In genomic region chr3:84127431-84127830, GRCm38 (mm10) we compare ENCODE assay signal across 20 mouse cellular contexts. TPM values are rescaled to one million over a fixed set of nuclear protein-coding genes. Genes with fewer than 3 reads are reported as not detected.
DNase-seq lines count a peak whose midpoint lies in the region; ATAC-seq and TF ChIP-seq lines count a peak whose summit lies in the region.
"Had no signal": no experiment of that assay in that cellular context is flagged by ENCODE, and none has a peak within 500 bp of the region (broad histone marks: within the 10 kb centered on the region; RNA-seq: fewer than 3 reads in every experiment).

No protein-coding gene starts in this region.

- no peaks in the 10 kb centered on the region for H3K36me3 ChIP-seq in kidney, adult 2 months (ENCODE audit: control insufficient read depth, insufficient read depth, low read length)
- H3K36me3 ChIP-seq in kidney, postnatal 0 days (ENCODE audit: insufficient read depth, low read length), result no peaks in the 10 kb centered on the region
- H3K36me3 ChIP-seq: embryonic facial prominence, embryonic 15.5 days; forebrain, embryonic 10.5 days; forebrain, embryonic 15.5 days; heart, embryonic 13.5 days; hindbrain, embryonic 15.5 days had no signal

- DNase-seq in frontal cortex, postnatal 14 days (ENCODE audit: low spot score in 2 of 2), result no peak
- DNase-seq in kidney, adult 2 months, result peak; percentile 38
- DNase-seq in kidney, postnatal 25 days, result no peak
- peak; percentile 65 for DNase-seq in kidney, postnatal 0 days (ENCODE audit: low spot score)
- no peak for DNase-seq in kidney, adult 8-10 months
- peak; percentile 32 for DNase-seq in telencephalon, adult 2 months (ENCODE audit: low read depth, low spot score)
- DNase-seq: adrenal gland, postnatal 10 days; cerebellum, adult 18-20 months; cerebellum, adult 9-11 months; cerebellum, postnatal 36 days; gastrocnemius, postnatal 36 days; heart, adult 11 months; heart, postnatal 36 days had no signal

- no peak overlapping the region for H3K27ac ChIP-seq in kidney, adult 2 months (ENCODE audit: insufficient read depth, low read depth, low read length)
- 0 out of 2 replicates have a peak overlapping the region, but pooled peaks have one; percentile 15 for H3K27ac ChIP-seq in kidney, postnatal 0 days
- H3K27ac ChIP-seq: embryonic facial prominence, embryonic 15.5 days; forebrain, embryonic 10.5 days; forebrain, embryonic 15.5 days; heart, embryonic 13.5 days; hindbrain, embryonic 15.5 days had no signal

- 59% methylated on average over 2 of the region's 2 CpGs for WGBS in kidney, adult 2 months
- 54% methylated on average over 2 of the region's 2 CpGs for WGBS in kidney, postnatal 0 days

- H3K27me3 ChIP-seq in kidney, adult 2 months (replicated peaks; ENCODE audit: control insufficient read depth, insufficient read depth, low read length), result no peaks in the 10 kb centered on the region; the same call in 1 of the 2 replicates
- no peaks in the 10 kb centered on the region for H3K27me3 ChIP-seq in kidney, postnatal 0 days (ENCODE audit: insufficient read depth, low read length)
- H3K27me3 ChIP-seq: embryonic facial prominence, embryonic 15.5 days; forebrain, embryonic 15.5 days; heart, embryonic 13.5 days; hindbrain, embryonic 15.5 days had no signal

- peak; percentile 57 for ATAC-seq in frontal cortex, adult (ENCODE audit: low TSS enrichment)
- no peak for ATAC-seq in kidney, postnatal 0 days (replicated peaks; ENCODE audit: low FRiP score, low read depth)
- ATAC-seq: forebrain, embryonic 15.5 days had no signal

- no peak overlapping the region for H3K4me3 ChIP-seq in kidney, adult 2 months (ENCODE audit: insufficient read depth, low read depth, low read length)
- no peak overlapping the region for H3K4me3 ChIP-seq in kidney, postnatal 0 days (replicated peaks; ENCODE audit: low read depth, low read length)
- H3K4me3 ChIP-seq: embryonic facial prominence, embryonic 15.5 days; erythroblast, embryonic 14.5 days; forebrain, embryonic 10.5 days; forebrain, embryonic 15.5 days; heart, embryonic 13.5 days; hindbrain, embryonic 15.5 days had no signal

- no peak overlapping the region for H3K4me2 ChIP-seq in kidney, postnatal 0 days (ENCODE audit: low read length)
- H3K4me2 ChIP-seq: embryonic facial prominence, embryonic 15.5 days; forebrain, embryonic 15.5 days; heart, embryonic 13.5 days; hindbrain, embryonic 15.5 days had no signal

- H3K9ac ChIP-seq in kidney, postnatal 0 days (ENCODE audit: low read depth, low read length), result no peak overlapping the region
- H3K9ac ChIP-seq: embryonic facial prominence, embryonic 15.5 days; forebrain, embryonic 15.5 days; heart, embryonic 13.5 days; hindbrain, embryonic 15.5 days had no signal

- TF ChIP-seq POLR2A in kidney, adult 2 months (IDR thresholded peaks at IDR 0.05; ENCODE audit: low read depth, low read length), result no peak

- H3K4me1 ChIP-seq in kidney, adult 2 months (ENCODE audit: control insufficient read depth, insufficient read depth, low read length), result no peaks in the 10 kb centered on the region; the same call in 1 of the 2 replicates
- H3K4me1 ChIP-seq in kidney, postnatal 0 days (replicated peaks; ENCODE audit: insufficient read depth, low read length), result peaks cover 10% of the 10 kb centered on the region; the same call in 1 of the 2 replicates
- H3K4me1 ChIP-seq: forebrain, embryonic 15.5 days; hindbrain, embryonic 15.5 days had no signal

- TF ChIP-seq CTCF in kidney, adult 2 months (conservative IDR thresholded peaks at IDR 0.05; ENCODE audit: insufficient read depth, insufficient read length, low read depth, low read length), result no peak
- no peak for TF ChIP-seq CTCF in kidney, postnatal 0 days (IDR thresholded peaks at IDR 0.05; ENCODE audit: low read depth)

- no peaks in the 10 kb centered on the region for H3K9me3 ChIP-seq in kidney, postnatal 0 days (replicated peaks; ENCODE audit: low read length)
- H3K9me3 ChIP-seq: embryonic facial prominence, embryonic 15.5 days; forebrain, embryonic 10.5 days; forebrain, embryonic 15.5 days; heart, embryonic 13.5 days; hindbrain, embryonic 15.5 days had no signal

RNA-seq across cellular contexts. Expression of gene Mnd1, which starts 28.2 kb away (rescaled TPM):
- polyA plus RNA-seq in kidney, adult 2 months (2012; rRNA removed), result 0.54 and 0.72 TPM in 2 replicates
- polyA plus RNA-seq in kidney, postnatal 0 days (2015; fragmentation: Nextera tagmentation; extraction: Ambion mirVana), result 15.3 and 17.2 TPM in 2 replicates

RNA-seq across cellular contexts. Expression of gene Gm6525, which starts 46.5 kb away (rescaled TPM):
- not detected in 2 replicates for polyA plus RNA-seq in kidney, adult 2 months (2012; rRNA removed)
- polyA plus RNA-seq in kidney, postnatal 0 days (2015; fragmentation: Nextera tagmentation; extraction: Ambion mirVana), result 0.43 and 0.66 TPM in 2 replicates
- polyA plus RNA-seq: erythroblast, embryonic 14.5 days had no signal

Comparison
In these comparisons a context has a peak if more than half of its experiments do, and no peak if none do; other contexts are left out.
1. DNase-seq: peak in kidney, adult 2 months (single experiment), kidney, postnatal 0 days (single experiment) and telencephalon, adult 2 months (single experiment); none in frontal cortex, postnatal 14 days (0 of 2), kidney, postnatal 25 days (0 of 2) and kidney, adult 8-10 months (0 of 2).